Mouse (Mus musculus) thymus, adult 2 months (tissue): Measurements from ENCODE around the gene Cldn7. TPM values are rescaled to one million over a fixed set of nuclear protein-coding genes. Genes with fewer than 3 reads are reported as not detected.
A peak's percentile ranks its signal among the peaks of the same experiment; 100 is the strongest.

Source experiments
- DNase-seq: peaks from one replicate; pipeline ENCODE4 v3.0.0; 2021
- H3K27ac ChIP-seq: fragments of 200-500 bp; 2 replicates; pipeline ENCODE4 v1.5.1; 2012; ENCODE audit warnings: low read length, control low read depth; ENCODE audit not compliant: control insufficient read depth, insufficient read depth
- H3K27me3 ChIP-seq: fragments of 200-500 bp; 2 replicates; pipeline ENCODE4 v1.6.1; 2012; ENCODE audit warnings: mild to moderate bottlenecking, low read length, moderate library complexity, mixed read lengths; ENCODE audit not compliant: control insufficient read depth, insufficient read depth
- H3K36me3 ChIP-seq: fragments of 200-500 bp; 2 replicates; pipeline ENCODE4 v1.6.1; 2012; ENCODE audit warnings: mild to moderate bottlenecking, low read length, moderate library complexity; ENCODE audit not compliant: control insufficient read depth, insufficient read depth
- H3K4me1 ChIP-seq: fragments of 200-500 bp; replicated peaks from 2 replicates; pipeline ENCODE4 v1.6.1; 2012; ENCODE audit warnings: low read length; ENCODE audit not compliant: control insufficient read depth, insufficient read depth
- H3K4me3 ChIP-seq: fragments of 200-500 bp; 2 replicates; pipeline ENCODE4 v1.5.1; 2012; ENCODE audit warnings: mild to moderate bottlenecking, low read length, control low read depth, moderate library complexity; ENCODE audit not compliant: control insufficient read depth, insufficient read depth
- CTCF ChIP-seq: fragments of 200-500 bp; IDR thresholded peaks from 2 replicates; pipeline ENCODE4 v1.5.1; 2012; ENCODE audit warnings: mild to moderate bottlenecking, control low read depth, low read length, moderate library complexity, borderline replicate concordance; ENCODE audit not compliant: control insufficient read depth, poor library complexity, insufficient read depth; ENCODE audit errors: extremely low read depth
- POLR2A ChIP-seq: fragments of 200-500 bp; IDR thresholded peaks from 2 replicates; pipeline ENCODE4 v1.6.1; 2012; ENCODE audit warnings: mild to moderate bottlenecking, low read length, control low read depth, moderate library complexity; ENCODE audit not compliant: control insufficient read depth, poor library complexity, insufficient read depth; ENCODE audit errors: extremely low read depth
- WGBS: fragments of 180-500 bp; shearing (Covaris S2); methylation state at CpG from one replicate; pipeline ENCODE4 v1.1.7; 2018; 5-methylcytosine and 5-hydroxymethylcytosine counted together
- polyA plus RNA-seq: library from polyadenylated mRNA; depleted of rRNA; stranded (reverse); fragments of >200 nt; gene quantifications from 2 replicates; pipeline ENCODE4 v1.2.3, GENCODE M21; 2012

Gene Cldn7
- polyA plus RNA-seq, 1 experiment = 6.0 TPM

- 0% methylated on average over 43 of the region's 43 CpGs for WGBS
- TF ChIP-seq CTCF (0 out of 2 replicates have a peak, but pooled peaks have one; percentile 36), POLR2A (no peak)
- Histone ChIP-seq H3K36me3 (peaks cover 19% of the 10 kb centered on the region), H3K27me3 (no peaks in the 10 kb centered on the region), H3K4me1 (peaks cover 14% of the 10 kb centered on the region), H3K4me3 (peak within 1 kb of the TSS; percentile 59), H3K27ac (peak within 1 kb of the TSS; percentile 68)
- DNase-seq = no peak
Measured at GRCm38 (mm10) chr11:69981141-69981762, 16.7 kb downstream of the Cldn7 start, which contains the start of gene Ctdnep1. Gene Ctdnep1, plus strand, starts transcription at chr11:69981156.

- peaks cover 24% of the 10 kb centered on the region for H3K36me3 ChIP-seq
- 66% methylated on average over 8 of the region's 8 CpGs for WGBS
Measured at GRCm38 (mm10) chr11:69982225-69982624, 17.6 kb downstream of the Cldn7 start, which contains the start of gene Elp5. Gene Elp5, minus strand, starts transcription at chr11:69982517.

GRCm38 (mm10) chr11:69982877-69983276 is 18.3 kb downstream of the Cldn7 start:
- H3K4me1 ChIP-seq = peaks cover 14% of the 10 kb centered on the region
- H3K36me3 ChIP-seq = peaks cover 28% of the 10 kb centered on the region
- 72% methylated on average over 5 of the region's 5 CpGs for WGBS
- no peak for DNase-seq
- H3K4me3 ChIP-seq = no peak overlapping the region
- no peak overlapping the region for H3K27ac ChIP-seq
- TF ChIP-seq POLR2A (no peak), CTCF (no peak)
- no peaks in the 10 kb centered on the region for H3K27me3 ChIP-seq

More at GRCm38 (mm10) chr11:69982225-69982624, 17.6 kb downstream of the Cldn7 start, which contains the start of gene Elp5:
- no peak for DNase-seq
- Histone ChIP-seq H3K4me1 (peaks cover 14% of the 10 kb centered on the region), H3K27ac (no peak within 1 kb of the TSS), H3K27me3 (no peaks in the 10 kb centered on the region), H3K4me3 (peak within 1 kb of the TSS; percentile 59)
- TF ChIP-seq POLR2A = no peak
- TF ChIP-seq CTCF = no peak

GRCm38 (mm10) chr11:69983377-69983776 is 18.8 kb downstream of the Cldn7 start:
- Histone ChIP-seq H3K4me3 (no peak overlapping the region), H3K27me3 (no peaks in the 10 kb centered on the region), H3K4me1 (peaks cover 14% of the 10 kb centered on the region), H3K27ac (no peak overlapping the region), H3K36me3 (peaks cover 33% of the 10 kb centered on the region)
- no peak for DNase-seq
- TF ChIP-seq CTCF = no peak
- TF ChIP-seq POLR2A = no peak
- 94% methylated on average over 4 of the region's 4 CpGs for WGBS

GRCm38 (mm10) chr11:69984431-69984830 is 19.9 kb downstream of the Cldn7 start:
- H3K36me3 ChIP-seq = peaks cover 43% of the 10 kb centered on the region
- DNase-seq = no peak
- no peaks in the 10 kb centered on the region for H3K27me3 ChIP-seq
- 96% methylated on average over 8 of the region's 8 CpGs for WGBS
- no peak overlapping the region for H3K4me3 ChIP-seq
- no peak overlapping the region for H3K27ac ChIP-seq
- H3K4me1 ChIP-seq = peaks cover 14% of the 10 kb centered on the region
- no peak for TF ChIP-seq POLR2A

GRCm38 (mm10) chr11:69989949-69990348 is 25.4 kb downstream of the Cldn7 start:
- DNase-seq = no peak
- Histone ChIP-seq H3K36me3 (peaks cover 37% of the 10 kb centered on the region), H3K4me3 (no peak overlapping the region), H3K27ac (no peak overlapping the region), H3K4me1 (peaks cover 8% of the 10 kb centered on the region), H3K27me3 (no peaks in the 10 kb centered on the region)
- 97% methylated on average over 8 of the region's 8 CpGs for WGBS
- TF ChIP-seq CTCF = no peak
- TF ChIP-seq POLR2A = no peak
